Mouse (Mus musculus) neural tube, embryonic 12.5 days (tissue): ENCODE results near the gene Kbtbd7. TPM values are rescaled to one million over a fixed set of nuclear protein-coding genes. Genes with fewer than 3 reads are reported as not detected.
"Not testable (repeated sequence)": the region's sequence is repeated elsewhere in the genome, so short reads cannot be mapped to it uniquely, and the experiment has no call there.

Experiments used
- ATAC-seq: fragments of 200-750 bp; cut with Nextera tagmentation; 2 replicates; pipeline ENCODE4 v1.8.0; 2017; ENCODE audit warnings: low read depth, mild to moderate bottlenecking, moderate TSS enrichment, moderate library complexity; ENCODE audit not compliant: low FRiP score
- H3K27ac ChIP-seq: fragments of 300-500 bp; sonication (generic); 2 replicates; pipeline ENCODE4 v1.5.1; 2016
- H3K27me3 ChIP-seq: fragments of 300-500 bp; sonication (generic); replicated peaks from 2 replicates; pipeline ENCODE4 v1.6.1; 2016; ENCODE audit warnings: mild to moderate bottlenecking
- H3K36me3 ChIP-seq: fragments of 300-500 bp; sonication (generic); 2 replicates; pipeline ENCODE4 v1.6.1; 2016; ENCODE audit warnings: mild to moderate bottlenecking
- H3K4me1 ChIP-seq: fragments of 300-500 bp; sonication (generic); 2 replicates; pipeline ENCODE4 v1.6.1; 2016
- H3K4me2 ChIP-seq: fragments of 300-500 bp; sonication (generic); replicated peaks from 2 replicates; pipeline ENCODE4 v1.6.1; 2016; ENCODE audit warnings: mild to moderate bottlenecking
- H3K4me3 ChIP-seq: fragments of 300-500 bp; sonication (generic); 2 replicates; pipeline ENCODE4 v1.5.1; 2016
- H3K9ac ChIP-seq: fragments of 300-500 bp; sonication (generic); 2 replicates; pipeline ENCODE4 v1.6.1; 2016; ENCODE audit warnings: mild to moderate bottlenecking
- H3K9me3 ChIP-seq: fragments of 300-500 bp; sonication (generic); 2 replicates; pipeline ENCODE4 v1.6.1; 2016; ENCODE audit warnings: mild to moderate bottlenecking
- WGBS: fragments of 180-500 bp; shearing (Covaris S2); methylation state at CpG from one replicate; pipeline ENCODE4 v1.1.7; 2016; 5-methylcytosine and 5-hydroxymethylcytosine counted together
- polyA plus RNA-seq: library from polyadenylated mRNA; unstranded; fragments of >200 nt; fragmentation: Nextera tagmentation; extraction: Ambion mirVana; gene quantifications from 2 replicates; pipeline ENCODE4 v1.2.1, GENCODE M21; 2016

The Kbtbd7 gene
- polyA plus RNA-seq, 1 experiment from 2014 or later = 20.5 TPM

GRCm38 (mm10) chr14:79410662-79411061 is 15.6 kb upstream of the Kbtbd7 start:
- WGBS = 71% methylated on average over 2 of the region's 2 CpGs
- Histone ChIP-seq H3K4me1 (no peaks in the 10 kb centered on the region), H3K9ac (no peak overlapping the region), H3K27me3 (no peaks in the 10 kb centered on the region), H3K4me3 (no peak overlapping the region), H3K36me3 (peaks cover 7% of the 10 kb centered on the region; the same call in 1 of the 2 replicates), H3K27ac (no peak overlapping the region), H3K9me3 (no peaks in the 10 kb centered on the region), H3K4me2 (no peak overlapping the region)
- ATAC-seq = no peak

GRCm38 (mm10) chr14:79413121-79413520 is 13.2 kb upstream of the Kbtbd7 start:
- H3K9ac ChIP-seq = no peak overlapping the region
- H3K27me3 ChIP-seq = no peaks in the 10 kb centered on the region
- H3K36me3 ChIP-seq = peaks cover 7% of the 10 kb centered on the region; the same call in 1 of the 2 replicates
- H3K4me2 ChIP-seq = no peak overlapping the region
- 85% methylated on average over 6 of the region's 6 CpGs for WGBS
- H3K27ac ChIP-seq = no peak overlapping the region
- ATAC-seq = no peak
- no peaks in the 10 kb centered on the region for H3K9me3 ChIP-seq
- no peaks in the 10 kb centered on the region for H3K4me1 ChIP-seq
- H3K4me3 ChIP-seq = no peak overlapping the region

- Histone ChIP-seq H3K4me1 (peaks cover 8% of the 10 kb centered on the region; the same call in 1 of the 2 replicates), H3K9me3 (no peaks in the 10 kb centered on the region), H3K27ac (no peak overlapping the region), H3K36me3 (no peaks in the 10 kb centered on the region), H3K9ac (no peak overlapping the region), H3K4me2 (peak overlapping the region; percentile 42), H3K27me3 (no peaks in the 10 kb centered on the region), H3K4me3 (no peak overlapping the region)
- ATAC-seq = peak; percentile 68; the same call in 1 of the 2 replicates
- WGBS = 25% methylated on average over 20 of the region's 20 CpGs
These were observed 6.1 kb upstream of the Kbtbd7 start for GRCm38 (mm10) chr14:79420083-79420685.

- not testable (repeated sequence) for H3K36me3 ChIP-seq, H3K27ac ChIP-seq, H3K4me1 ChIP-seq, H3K27me3 ChIP-seq
- H3K9ac ChIP-seq = peak overlapping the region; percentile 58
- H3K9me3 ChIP-seq = peaks cover 12% of the 10 kb centered on the region
- 40% methylated on average over 17 of the region's 59 CpGs for WGBS
- H3K4me2 ChIP-seq = peak overlapping the region; percentile 54
- H3K4me3 ChIP-seq = peak overlapping the region; percentile 46
- ATAC-seq = peak; percentile 81
These were observed 537 bp downstream of the Kbtbd7 start for GRCm38 (mm10) chr14:79426730-79427365.

- no peak overlapping the region for H3K4me3 ChIP-seq
- no peaks in the 10 kb centered on the region for H3K9me3 ChIP-seq
- no peaks in the 10 kb centered on the region for H3K4me1 ChIP-seq
- H3K9ac ChIP-seq = no peak overlapping the region
- no peak overlapping the region for H3K27ac ChIP-seq
- H3K27me3 ChIP-seq = no peaks in the 10 kb centered on the region
- no peak overlapping the region for H3K4me2 ChIP-seq
- H3K36me3 ChIP-seq = no peaks in the 10 kb centered on the region
- ATAC-seq = no peak
- WGBS = 87% methylated on average over 1 of the region's 1 CpGs
These were observed 7.8 kb downstream of the Kbtbd7 start for GRCm38 (mm10) chr14:79434068-79434467.

- ATAC-seq = no peak
- Histone ChIP-seq H3K36me3 (no peaks in the 10 kb centered on the region), H3K27me3 (no peaks in the 10 kb centered on the region), H3K27ac (no peak overlapping the region), H3K4me2 (no peak overlapping the region), H3K9me3 (no peaks in the 10 kb centered on the region), H3K4me1 (no peaks in the 10 kb centered on the region; the same call in 1 of the 2 replicates), H3K4me3 (no peak overlapping the region), H3K9ac (no peak overlapping the region)
- 84% methylated on average over 2 of the region's 2 CpGs for WGBS
These were observed 14.3 kb downstream of the Kbtbd7 start for GRCm38 (mm10) chr14:79440655-79441054.

GRCm38 (mm10) chr14:79441441-79441840 is 15.1 kb downstream of the Kbtbd7 start:
- no peaks in the 10 kb centered on the region for H3K36me3 ChIP-seq
- H3K4me1 ChIP-seq = no peaks in the 10 kb centered on the region; the same call in 1 of the 2 replicates
- no peaks in the 10 kb centered on the region for H3K9me3 ChIP-seq
- ATAC-seq = no peak
- H3K9ac ChIP-seq = no peak overlapping the region
- no peak overlapping the region for H3K4me2 ChIP-seq
- H3K27ac ChIP-seq = no peak overlapping the region
- no peaks in the 10 kb centered on the region for H3K27me3 ChIP-seq
- H3K4me3 ChIP-seq = no peak overlapping the region
- WGBS = 86% methylated on average over 5 of the region's 5 CpGs

GRCm38 (mm10) chr14:79444601-79445000 is 18.3 kb downstream of the Kbtbd7 start:
- ATAC-seq = peak; percentile 31; the same call in 1 of the 2 replicates
- Histone ChIP-seq H3K4me2 (peak overlapping the region; percentile 48), H3K4me1 (no peaks in the 10 kb centered on the region; the same call in 1 of the 2 replicates), H3K27me3 (no peaks in the 10 kb centered on the region), H3K4me3 (no peak overlapping the region), H3K27ac (no peak overlapping the region), H3K9ac (no peak overlapping the region), H3K36me3 (no peaks in the 10 kb centered on the region), H3K9me3 (no peaks in the 10 kb centered on the region)
- WGBS = 85% methylated on average over 9 of the region's 9 CpGs

- H3K4me2 ChIP-seq = peak overlapping the region; percentile 48
- no peak overlapping the region for H3K4me3 ChIP-seq
These were observed 18.8 kb downstream of the Kbtbd7 start for GRCm38 (mm10) chr14:79445055-79445620.

GRCm38 (mm10) chr14:79451681-79452590 is 25.6 kb downstream of the Kbtbd7 start, which contains the start of gene Kbtbd6:
Kbtbd6 (plus strand) TSS chr14:79451835.
- H3K4me1 ChIP-seq, H3K36me3 ChIP-seq, H3K27ac ChIP-seq, H3K9me3 ChIP-seq, H3K27me3 ChIP-seq: not testable (repeated sequence)
- Histone ChIP-seq H3K4me2 (peak within 1 kb of the TSS; percentile 68), H3K9ac (peak within 1 kb of the TSS; percentile 57), H3K4me3 (peak within 1 kb of the TSS; percentile 55)
- peak; percentile 88 for ATAC-seq
- WGBS = 23% methylated on average over 45 of the region's 89 CpGs

More at GRCm38 (mm10) chr14:79445055-79445620, 18.8 kb downstream of the Kbtbd7 start:
- ATAC-seq = peak; percentile 80
- Histone ChIP-seq H3K36me3 (no peaks in the 10 kb centered on the region), H3K4me1 (no peaks in the 10 kb centered on the region; the same call in 1 of the 2 replicates), H3K27me3 (no peaks in the 10 kb centered on the region), H3K27ac (no peak overlapping the region), H3K9me3 (no peaks in the 10 kb centered on the region), H3K9ac (no peak overlapping the region)
- 30% methylated on average over 16 of the region's 16 CpGs for WGBS

GRCm38 (mm10) chr14:79452591-79452934 is 26.3 kb downstream of the Kbtbd7 start:
- H3K27ac ChIP-seq, H3K36me3 ChIP-seq, H3K4me1 ChIP-seq, H3K4me3 ChIP-seq, H3K9ac ChIP-seq, H3K27me3 ChIP-seq, H3K9me3 ChIP-seq, H3K4me2 ChIP-seq: not testable (repeated sequence)
- WGBS = 93% methylated on average over 7 of the region's 10 CpGs
- ATAC-seq = peak; percentile 26; the same call in 1 of the 2 replicates

- Histone ChIP-seq H3K9me3 (no peaks in the 10 kb centered on the region), H3K27ac (no peak overlapping the region), H3K9ac (no peak overlapping the region), H3K4me2 (no peak overlapping the region), H3K36me3 (peaks cover 39% of the 10 kb centered on the region), H3K4me3 (no peak overlapping the region), H3K4me1 (no peaks in the 10 kb centered on the region), H3K27me3 (no peaks in the 10 kb centered on the region)
- ATAC-seq = no peak
- WGBS = 90% methylated on average over 1 of the region's 1 CpGs
These were observed 34.1 kb downstream of the Kbtbd7 start for GRCm38 (mm10) chr14:79460401-79460800.
